Mouse (Mus musculus) kidney, postnatal 36 days (tissue): ENCODE data around the gene Art2b.
"Not testable (repeated sequence)": the region's sequence is repeated elsewhere in the genome, so short reads cannot be mapped to it uniquely, and the experiment has no call there.

Experiments used
- DNase-seq, 2 experiments: peaks; one replicate each; pipeline ENCODE4 v3.0.0; 2021 to 2022; ENCODE audit warnings: mixed read lengths in 2 of 2

Art2b gene

GRCm38 (mm10) chr7:101585408-101585807 lies at the start of gene Art2b:
Gene Art2b (minus strand): TSS chr7:101585600.
- DNase-seq = no peak

- DNase-seq = no peak
These were observed 49.1 kb upstream of the Art2b start for GRCm38 (mm10) chr7:101634513-101634912.

- DNase-seq = no peak
These were observed 48.3 kb upstream of the Art2b start for GRCm38 (mm10) chr7:101633629-101634177.

GRCm38 (mm10) chr7:101628481-101628880 lies 43.1 kb upstream of the Art2b start:
- no peak for DNase-seq

- not testable (repeated sequence) for DNase-seq
These were observed 41.8 kb upstream of the Art2b start for GRCm38 (mm10) chr7:101627166-101627565.

GRCm38 (mm10) chr7:101624283-101624682 lies 38.9 kb upstream of the Art2b start:
- DNase-seq = no peak

GRCm38 (mm10) chr7:101621861-101622260 lies 36.5 kb upstream of the Art2b start:
- DNase-seq = not testable (repeated sequence)

GRCm38 (mm10) chr7:101620373-101620772 lies 35.0 kb upstream of the Art2b start:
- peak; percentile 29 to 65 for DNase-seq

- DNase-seq = no peak
These were observed 32.9 kb upstream of the Art2b start for GRCm38 (mm10) chr7:101618273-101618672.

GRCm38 (mm10) chr7:101617438-101618165 lies 32.2 kb upstream of the Art2b start:
- DNase-seq = no peak

- peak in 1 of 2 experiments; percentile 4 for DNase-seq
These were observed 30.9 kb upstream of the Art2b start for GRCm38 (mm10) chr7:101616136-101616835.

GRCm38 (mm10) chr7:101615406-101615805 lies 30.0 kb upstream of the Art2b start:
- peak in 1 of 2 experiments; percentile 12 for DNase-seq

GRCm38 (mm10) chr7:101612786-101613527 lies 27.6 kb upstream of the Art2b start:
- DNase-seq = not testable (repeated sequence)

GRCm38 (mm10) chr7:101607845-101608244 lies 22.4 kb upstream of the Art2b start:
- no peak for DNase-seq

- no peak for DNase-seq
These were observed 15.0 kb upstream of the Art2b start for GRCm38 (mm10) chr7:101600406-101600805.

- no peak for DNase-seq
These were observed 13.1 kb upstream of the Art2b start for GRCm38 (mm10) chr7:101598482-101598881.

- DNase-seq = no peak
These were observed 9.6 kb upstream of the Art2b start for GRCm38 (mm10) chr7:101594969-101595368.

- not testable (repeated sequence) for DNase-seq
These were observed 1.1 kb downstream of the Art2b start for GRCm38 (mm10) chr7:101584271-101584670.

- no peak for DNase-seq
These were observed 3.4 kb downstream of the Art2b start for GRCm38 (mm10) chr7:101582012-101582411.

- DNase-seq = not testable (repeated sequence)
These were observed 4.5 kb downstream of the Art2b start for GRCm38 (mm10) chr7:101580863-101581262.

GRCm38 (mm10) chr7:101574413-101574812 lies 11.0 kb downstream of the Art2b start:
- DNase-seq = no peak

- DNase-seq = not testable (repeated sequence)
These were observed 11.8 kb downstream of the Art2b start for GRCm38 (mm10) chr7:101573636-101574035.

- no peak for DNase-seq
These were observed 21.3 kb downstream of the Art2b start for GRCm38 (mm10) chr7:101564086-101564485.
